Mouse (Mus musculus) spleen, adult 2 months (tissue): Measurements from ENCODE around the gene Sstr5.

Source experiments
- CTCF ChIP-seq: fragments of 200-500 bp; IDR thresholded peaks from 2 replicates; pipeline ENCODE4 v1.5.1; 2011; ENCODE audit warnings: mild to moderate bottlenecking, inconsistent platforms; ENCODE audit not compliant: insufficient read depth, insufficient read length, insufficient replicate concordance; ENCODE audit errors: extremely low read depth
- POLR2A ChIP-seq: fragments of 200-500 bp; IDR thresholded peaks from 2 replicates; pipeline ENCODE4 v1.6.1; 2011; ENCODE audit warnings: low read depth, low read length, inconsistent platforms

GRCm38 (mm10) chr17:25454272-25454671 is 42.8 kb downstream of the Sstr5 start, which contains the start of gene Tekt4:
- TF ChIP-seq CTCF (no peak), POLR2A (no peak)
